Mouse (Mus musculus) layer of hippocampus, postnatal 36 days (tissue): Measurements from ENCODE around the gene Bco2. TPM values are rescaled to one million over a fixed set of nuclear protein-coding genes. Genes with fewer than 3 reads are reported as not detected.

Experiments
- DNase-seq, 2 experiments: peaks; one replicate each; pipeline ENCODE4 v3.0.0; 2022
- total RNA-seq, 2 experiments: library from RNA; stranded (reverse); gene quantifications; 2 replicates each; pipeline ENCODE4 v1.2.3; 2021

Bco2 gene
- total RNA-seq, 2 experiments from 2014 or later, result 2.7 to 4.0 TPM

DNA sequence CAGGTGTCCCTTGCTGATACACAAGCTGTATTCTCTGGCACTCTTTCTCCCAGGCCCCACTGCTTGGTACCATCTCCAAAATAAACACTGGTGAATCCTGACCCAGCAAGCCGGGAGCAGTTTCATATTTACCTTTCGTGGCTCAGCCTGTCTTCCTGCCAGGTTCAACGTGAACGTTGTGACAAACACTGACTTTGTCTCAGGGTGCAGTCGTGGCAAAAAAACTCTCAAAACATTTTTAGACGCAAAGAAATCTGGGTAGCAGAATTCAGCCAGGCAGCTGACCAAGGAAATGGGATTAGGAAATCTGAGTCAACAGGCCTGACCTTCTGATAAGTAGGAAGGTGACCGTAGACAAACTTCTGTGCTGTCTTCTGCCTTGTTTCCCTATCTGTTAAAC, 47.4 kb downstream of the Bco2 start:
- DNase-seq, result no peak

DNA sequence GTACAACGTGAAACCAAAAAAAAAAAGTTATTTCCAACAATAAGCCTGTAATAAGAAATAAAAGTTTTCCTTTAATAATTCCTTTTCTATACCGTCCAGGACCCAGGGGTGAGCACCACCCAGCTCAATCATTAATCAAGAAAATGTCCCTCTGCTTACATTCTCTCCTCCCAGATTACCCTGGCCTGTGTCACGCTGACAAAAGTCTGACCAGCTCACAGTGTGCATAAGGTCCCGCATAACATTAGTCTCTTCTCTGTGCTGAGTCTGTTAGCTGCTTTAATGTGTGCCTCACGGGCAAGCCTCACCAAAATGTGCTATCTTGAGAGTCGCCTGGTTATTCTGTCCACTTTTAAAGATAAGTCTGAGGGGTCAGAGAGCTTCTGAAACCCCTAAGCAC, 49.6 kb downstream of the Bco2 start:
- DNase-seq, result no peak

DNA sequence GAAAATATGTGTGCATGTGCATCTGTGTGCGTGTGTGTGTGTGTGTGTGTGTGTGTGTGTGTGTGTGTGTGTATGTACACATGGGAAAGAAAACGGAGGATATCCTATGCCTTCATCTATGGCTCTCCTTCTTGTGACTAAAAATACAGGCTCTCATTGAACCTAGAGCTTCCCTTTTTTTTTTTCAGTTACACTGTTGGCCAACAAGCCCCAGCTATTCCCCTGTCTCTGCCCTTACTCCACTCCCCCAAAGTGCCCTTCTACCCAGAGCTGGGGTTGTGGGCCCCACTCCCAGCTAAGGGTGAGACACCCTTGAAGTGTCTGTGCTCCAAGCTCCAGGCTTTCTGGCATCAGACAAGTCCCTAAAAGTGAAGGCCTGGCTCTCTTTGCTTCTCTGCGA, 52.0 kb downstream of the Bco2 start:
- DNase-seq, result no peak

DNA sequence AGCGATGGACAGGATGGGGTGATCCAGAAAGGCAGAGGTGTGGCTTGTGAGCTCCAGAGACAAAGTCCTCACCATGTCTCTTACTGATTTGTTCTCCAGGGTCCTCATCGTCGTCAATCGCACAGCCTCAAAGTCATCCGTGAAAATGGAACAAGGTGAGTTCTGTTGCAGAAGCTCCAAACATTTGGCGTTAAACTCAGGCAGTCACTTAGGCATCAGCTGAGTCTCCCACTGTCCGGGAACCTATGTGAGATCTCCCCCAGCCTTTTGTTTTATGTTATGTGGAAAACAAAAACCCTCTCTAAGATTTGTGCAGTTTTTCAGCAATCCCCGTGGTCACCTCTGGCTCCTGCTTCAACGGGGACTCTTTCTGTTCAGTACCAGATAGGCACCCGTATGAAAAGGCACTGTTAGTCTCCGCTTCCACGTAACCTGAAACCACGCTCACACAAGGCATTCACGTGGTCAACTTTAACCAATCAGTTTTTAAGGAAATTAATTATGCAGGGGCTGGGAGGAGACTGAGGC, 53.9 kb downstream of the Bco2 start:
- no peak for DNase-seq

DNA sequence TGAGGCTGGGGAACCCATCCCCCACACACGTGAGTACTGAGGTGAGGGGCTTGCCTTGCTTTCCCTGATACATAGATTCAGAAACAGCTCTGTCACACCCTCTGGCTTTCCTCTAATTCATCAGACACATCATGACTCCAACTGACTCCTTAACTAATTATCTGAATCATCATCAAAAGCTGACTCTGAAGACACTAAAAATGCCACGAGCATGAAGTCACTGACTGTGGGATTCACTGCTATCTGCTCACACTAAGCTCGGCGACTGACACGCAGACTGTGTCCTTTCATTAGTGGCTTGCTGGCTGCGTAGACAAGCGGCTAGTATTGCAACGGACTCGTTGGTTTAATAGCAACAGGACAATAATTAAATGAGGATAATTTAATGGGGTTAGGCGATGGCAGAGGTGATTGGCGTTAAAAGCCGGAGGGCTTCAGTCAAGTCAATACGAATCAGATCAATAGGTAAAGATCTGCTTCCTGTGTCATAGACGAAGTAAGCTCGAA, 54.5 kb downstream of the Bco2 start:
- DNase-seq, result no peak

DNA sequence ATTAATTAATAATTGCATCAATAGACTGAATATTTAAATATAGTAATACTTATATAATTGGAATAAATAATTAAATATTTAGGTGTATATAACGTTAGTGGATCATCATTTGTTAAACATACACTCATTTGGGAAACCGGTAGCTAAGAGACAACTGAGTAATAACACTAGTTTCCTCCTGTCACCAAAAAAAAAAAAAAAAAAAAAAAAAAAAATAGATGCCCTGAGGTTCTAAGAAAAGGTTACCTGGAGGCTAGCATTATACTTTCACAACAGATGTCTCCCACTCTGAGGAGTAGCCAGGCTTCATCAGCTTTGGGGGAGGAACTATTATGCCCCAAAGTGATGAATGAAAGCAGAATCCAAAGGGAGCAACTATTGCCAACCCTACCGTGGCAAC, 55.2 kb downstream of the Bco2 start:
- no peak for DNase-seq

DNA sequence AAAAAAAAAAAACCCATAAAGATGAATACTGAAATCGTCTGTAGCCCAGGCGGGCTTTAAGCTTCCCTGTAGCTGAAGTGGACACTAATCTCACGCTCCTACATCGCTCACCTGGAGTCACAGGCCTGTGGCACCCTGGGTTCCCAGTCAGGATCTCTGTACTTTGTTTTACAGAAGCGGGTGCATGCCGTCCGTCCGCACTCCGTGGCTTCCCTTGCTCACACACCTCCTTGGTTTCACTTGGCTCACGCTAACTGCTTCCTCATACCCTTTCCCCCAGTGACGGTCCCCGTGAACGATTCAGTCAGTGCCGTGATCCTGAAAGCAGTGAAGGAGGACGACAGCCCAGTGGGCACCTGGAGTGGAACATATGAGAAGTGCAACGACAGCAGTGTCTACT, 56.2 kb downstream of the Bco2 start:
- no peak for DNase-seq

DNA sequence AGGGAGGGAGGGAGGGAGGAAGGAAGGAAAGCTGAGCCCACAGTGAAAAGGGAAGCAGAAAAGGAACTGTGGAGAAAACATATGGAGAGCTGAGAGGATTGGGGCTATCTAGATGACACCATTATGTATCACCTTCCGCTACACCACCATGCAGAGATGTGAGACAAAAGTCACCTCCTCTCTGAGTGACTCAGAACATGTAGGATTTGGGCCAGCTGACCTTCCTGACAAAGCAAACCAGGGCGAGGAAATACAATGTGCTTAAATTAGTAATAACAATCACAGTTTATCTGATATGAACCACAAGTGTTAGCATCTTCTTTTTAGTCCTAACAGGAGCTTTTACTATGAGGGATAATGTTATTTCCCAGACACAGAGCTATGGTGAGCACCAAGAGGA, 57.4 kb downstream of the Bco2 start:
- DNase-seq, result no peak

DNA sequence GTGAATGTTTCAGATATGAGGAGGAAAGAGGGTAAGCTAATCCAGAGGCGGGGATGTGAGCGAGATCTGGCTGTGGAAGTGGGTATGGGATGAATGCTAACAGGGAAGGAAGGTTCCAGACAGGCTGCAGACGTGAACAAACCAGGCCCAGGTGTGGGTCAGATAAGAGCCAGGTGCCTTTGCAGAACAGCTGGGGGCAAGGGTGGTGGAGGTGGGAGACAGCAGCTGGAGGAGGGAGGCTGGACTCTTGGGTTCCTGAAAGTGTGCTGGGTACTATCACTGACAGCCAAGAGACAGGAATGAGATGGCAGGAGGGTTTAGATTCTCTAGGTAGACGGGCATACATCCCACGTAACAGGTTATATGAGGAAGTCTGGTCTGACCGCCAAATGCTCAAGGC, 57.9 kb downstream of the Bco2 start:
- no peak for DNase-seq

DNA sequence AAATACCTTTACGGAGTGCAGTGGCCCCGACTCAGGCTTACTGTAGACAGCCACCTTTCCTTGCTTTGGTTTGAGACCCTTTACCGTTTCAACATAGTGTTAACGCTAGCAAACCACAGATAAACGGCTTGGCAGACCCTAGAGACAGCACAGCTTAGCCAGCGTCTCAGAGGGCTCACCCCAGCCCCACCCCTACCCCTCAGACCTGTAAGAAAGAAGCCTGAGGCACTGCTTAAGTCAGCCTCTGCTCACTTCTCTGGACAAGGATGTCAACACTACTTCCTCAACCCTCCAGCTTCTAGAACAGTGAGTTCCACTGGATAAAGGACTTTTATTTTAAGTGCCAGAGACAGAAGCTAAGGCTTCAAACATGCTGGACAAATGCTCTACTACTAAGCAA, 58.4 kb downstream of the Bco2 start:
- DNase-seq, result no peak

DNA sequence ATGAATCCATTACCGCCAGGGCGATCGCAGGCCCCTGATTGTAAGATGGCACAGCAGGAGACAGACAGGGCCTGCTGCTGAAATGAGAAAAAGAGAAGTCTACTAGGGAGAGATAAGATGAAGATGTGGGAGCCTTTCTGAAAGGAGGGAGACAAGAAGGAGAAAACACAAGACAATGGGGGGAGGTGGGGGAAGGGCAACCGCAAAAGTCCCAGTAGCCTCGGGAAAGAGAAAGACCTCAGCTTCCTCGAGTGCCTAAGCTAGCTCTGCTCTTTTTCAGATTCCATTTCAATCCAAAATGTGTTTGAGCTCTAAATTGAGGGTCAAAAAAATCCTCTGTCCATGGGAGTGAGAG, 58.9 kb downstream of the Bco2 start:
- DNase-seq, result no peak

DNA sequence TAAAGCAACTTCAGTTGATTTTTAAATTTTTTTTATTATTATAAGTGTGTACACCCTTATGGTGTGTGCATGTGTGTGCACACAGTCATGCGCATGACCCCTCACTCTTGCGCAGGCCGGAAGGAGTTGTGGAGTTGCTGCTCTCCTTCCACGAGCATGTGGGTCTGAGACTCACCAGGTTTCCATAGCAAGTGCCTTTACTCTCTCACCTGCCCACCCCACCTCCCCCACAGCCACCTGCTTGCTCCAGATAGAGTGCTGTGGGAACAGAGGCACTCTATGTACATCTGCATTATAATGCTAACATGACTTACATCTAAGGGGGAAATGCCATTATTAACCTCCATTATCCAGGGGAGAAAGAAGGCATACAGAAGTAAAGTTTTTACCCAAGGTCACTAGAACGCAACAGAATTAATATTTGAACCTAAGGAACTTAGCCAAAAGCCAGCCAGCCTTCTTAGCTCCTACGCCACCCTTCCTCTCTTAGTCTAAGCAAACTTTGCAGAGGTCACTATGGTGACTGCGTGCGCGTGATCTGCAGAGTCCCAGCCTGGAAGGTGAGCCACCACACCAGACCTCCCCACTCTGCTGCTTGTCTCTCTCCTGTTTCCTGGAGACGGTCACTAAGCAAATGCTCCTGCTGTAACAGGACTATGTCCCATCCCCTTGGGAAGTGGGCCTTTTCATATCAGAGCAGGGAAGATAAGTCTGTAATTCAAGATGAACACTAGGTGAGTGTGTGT, 59.4 kb downstream of the Bco2 start:
- no peak for DNase-seq

DNA sequence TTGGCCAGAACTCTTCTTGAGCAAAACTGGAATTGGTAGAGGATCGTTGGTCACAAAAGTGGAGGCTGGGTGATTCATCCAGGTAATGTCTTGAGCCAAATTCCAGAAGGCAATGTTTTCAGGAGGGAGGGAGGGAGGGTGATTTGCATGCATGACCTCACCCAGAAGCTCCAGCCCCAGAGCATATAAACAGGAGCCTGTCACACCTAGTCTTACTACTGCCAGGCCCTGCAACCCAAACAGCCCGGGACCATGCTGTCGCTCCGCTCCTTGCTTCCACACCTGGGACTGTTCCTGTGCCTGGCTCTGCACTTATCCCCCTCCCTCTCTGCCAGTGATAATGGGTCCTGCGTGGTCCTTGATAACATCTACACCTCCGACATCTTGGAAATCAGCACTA, 60.7 kb downstream of the Bco2 start, which contains the start of gene Plet1:
Plet1 (plus strand) TSS at position 215 of the 400 bp plus-strand sequence.
- DNase-seq, result no peak

DNA sequence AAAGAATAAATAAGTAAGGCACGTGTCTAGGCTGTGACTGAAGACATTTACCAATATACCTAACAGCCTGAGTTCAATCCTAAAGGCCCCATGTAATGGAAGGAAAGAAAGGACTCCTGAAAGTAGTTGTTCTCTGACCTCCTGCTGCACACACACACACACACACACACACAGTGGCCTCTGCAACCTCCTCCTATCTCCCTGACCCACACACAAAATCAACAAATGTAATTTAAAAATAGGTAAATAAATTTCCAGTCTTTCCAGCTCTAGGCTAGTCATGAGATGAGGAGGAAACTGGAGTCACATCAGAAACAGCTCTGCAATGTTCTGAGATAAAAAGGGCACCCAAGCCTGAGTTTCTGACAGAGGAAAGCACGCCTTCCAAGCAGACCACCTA, 61.2 kb downstream of the Bco2 start:
- DNase-seq, result no peak

DNA sequence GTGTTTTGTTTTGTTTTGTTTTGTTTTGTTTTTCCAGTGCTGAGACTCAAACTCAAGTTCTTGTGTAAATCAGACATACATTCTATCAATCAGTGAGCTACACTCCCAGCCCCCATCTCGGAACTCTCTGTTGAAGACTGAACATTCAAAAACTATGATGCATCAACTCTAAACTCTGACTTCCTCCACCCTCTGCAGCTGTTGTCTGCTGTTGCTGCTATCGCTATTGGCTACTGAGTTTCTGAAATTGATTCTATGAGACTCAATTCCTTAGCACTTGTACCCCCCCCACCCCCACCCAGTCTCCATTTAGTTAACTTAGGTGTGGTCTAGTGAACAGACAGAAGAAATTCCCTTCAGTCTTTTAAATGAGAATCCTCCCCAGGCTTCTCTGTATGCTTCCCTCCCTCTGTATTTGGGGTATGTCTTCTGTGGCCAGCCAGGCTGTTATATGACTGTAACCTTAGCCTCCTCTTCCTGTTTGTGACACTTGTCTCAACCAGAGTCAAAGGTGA, 63.4 kb downstream of the Bco2 start:
- no peak for DNase-seq

DNA sequence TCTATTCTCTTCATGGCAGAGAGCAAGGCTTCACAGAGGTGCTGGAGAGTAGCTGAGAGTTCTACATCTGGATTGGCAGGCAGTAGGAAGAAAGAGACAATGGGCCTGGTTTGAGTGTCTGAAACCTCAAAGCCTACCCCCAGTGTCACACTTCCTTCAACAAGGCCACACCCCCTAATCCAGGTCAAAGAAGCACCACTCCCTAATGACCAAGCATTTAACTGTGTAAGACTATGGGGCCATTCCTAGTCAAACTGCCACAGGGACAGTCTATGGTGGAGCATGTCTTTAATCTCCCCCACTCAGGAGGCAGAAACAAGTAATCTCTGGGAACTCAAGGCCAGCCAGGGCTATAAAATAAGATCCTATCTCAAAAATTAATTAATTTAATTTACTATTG, 64.1 kb downstream of the Bco2 start:
- DNase-seq, result no peak

DNA sequence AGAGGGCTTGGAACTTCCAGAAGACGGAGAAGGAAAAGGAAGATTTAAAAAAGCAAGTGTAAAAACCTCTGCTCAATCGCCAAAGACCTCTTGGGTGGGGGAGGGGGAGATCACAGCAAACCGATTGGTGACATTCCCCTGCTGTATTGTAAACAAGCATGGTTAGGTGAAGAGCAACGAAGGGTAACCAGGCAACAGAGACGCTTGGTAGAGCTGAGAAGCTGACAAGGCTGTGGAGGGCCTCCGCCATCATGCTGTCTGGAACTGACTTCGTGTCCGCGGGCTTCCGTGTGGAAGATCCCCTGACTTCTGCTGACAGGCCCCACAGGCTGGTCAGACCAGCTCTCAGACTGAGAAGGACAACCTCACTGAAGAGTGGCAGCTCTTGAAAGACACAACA, 69.5 kb downstream of the Bco2 start:
- DNase-seq, result no peak

Other genes with a start within 250 kb of the Bco2 start
- gene Rpl10-ps3, start 210.2 kb downstream of the Bco2 start, total RNA-seq, result 100 to 1,000 TPM; 391 to 394 TPM
- gene Plet1, start 60.7 kb downstream of the Bco2 start, total RNA-seq, result not detected
- gene Pts, start 26.5 kb downstream of the Bco2 start, total RNA-seq, result 10 to 100 TPM; 34.4 to 39.3 TPM
- gene Il18, start 354 bp downstream of the Bco2 start, total RNA-seq, result 10 to 100 TPM; 24.4 to 26.7 TPM
- gene Tex12, start 6.1 kb upstream of the Bco2 start, total RNA-seq, result not detected
- gene Sdhd, start 48.6 kb upstream of the Bco2 start, total RNA-seq, result 100 to 1,000 TPM; 114 to 116 TPM
- gene Timm8b, start 48.7 kb upstream of the Bco2 start, total RNA-seq, result 100 to 1,000 TPM; 238 to 241 TPM
- gene Pih1d2, start 62.1 kb upstream of the Bco2 start, total RNA-seq, result 1 to 10 TPM; 2.2 to 3.0 TPM
- gene Nkapd1, start 62.3 kb upstream of the Bco2 start, total RNA-seq, result 10 to 100 TPM; 18.3 to 22.7 TPM
- gene Dlat, start 104.6 kb upstream of the Bco2 start, total RNA-seq, result 100 to 1,000 TPM; 134 to 144 TPM
- 10 to 100 TPM; 83.8 to 97.1 TPM for gene Dixdc1, start 184.3 kb upstream of the Bco2 start, total RNA-seq
- gene 2310030G06Rik, start 191.4 kb upstream of the Bco2 start, total RNA-seq, result 1 to 10 TPM in 1 of 2 experiments, under 1 TPM in 1; 0.67 to 1.6 TPM
- 100 to 1,000 TPM; 153 to 161 TPM for gene Cryab, start 196.1 kb upstream of the Bco2 start, total RNA-seq
- 1 to 10 TPM in 1 of 2 experiments, under 1 TPM in 1; 0.95 to 1.2 TPM for gene Hspb2, start 197.2 kb upstream of the Bco2 start, total RNA-seq
- 1 to 10 TPM; 5.4 to 6.4 TPM for gene Fdxacb1, start 213.1 kb upstream of the Bco2 start, total RNA-seq
- gene Alg9, start 219.8 kb upstream of the Bco2 start, total RNA-seq, result 10 to 100 TPM; 27.3 to 31.9 TPM
- gene 1110032A03Rik, start 220.3 kb upstream of the Bco2 start, total RNA-seq, result 10 to 100 TPM; 24.3 to 29.0 TPM